Mouse (Mus musculus): Measurements from ENCODE around the gene Tmem213.
A peak's percentile ranks its signal among the peaks of the same experiment; 100 is the strongest.

Tmem213 gene

GRCm38 (mm10) chr6:38116107-38116770 lies 7.2 kb downstream of the Tmem213 start:
- DNase-seq (ENCODE audit: low spot score) = no peak

GRCm38 (mm10) chr6:38118341-38118740 lies 9.3 kb downstream of the Tmem213 start:
- DNase-seq (ENCODE audit: low spot score) = no peak

GRCm38 (mm10) chr6:38120681-38121371 lies 11.8 kb downstream of the Tmem213 start:
- DNase-seq (ENCODE audit: low spot score) = peak; percentile 88

- DNase-seq (ENCODE audit: low spot score) = no peak
These were observed 12.8 kb downstream of the Tmem213 start for GRCm38 (mm10) chr6:38121843-38122242.

- peak; percentile 74 for DNase-seq (ENCODE audit: low spot score)
These were observed 13.7 kb downstream of the Tmem213 start for GRCm38 (mm10) chr6:38122791-38123190.

- no peak for DNase-seq (ENCODE audit: low spot score)
These were observed 14.6 kb downstream of the Tmem213 start for GRCm38 (mm10) chr6:38123471-38124206.

GRCm38 (mm10) chr6:38124207-38124835 lies 15.3 kb downstream of the Tmem213 start, which contains the start of gene Atp6v0a4:
Gene Atp6v0a4 (minus strand): TSS chr6:38124586.
- DNase-seq (ENCODE audit: low spot score) = peak; percentile 65

GRCm38 (mm10) chr6:38124882-38125281 lies 15.8 kb downstream of the Tmem213 start:
- no peak for DNase-seq (ENCODE audit: low spot score)

GRCm38 (mm10) chr6:38125462-38125861 lies 16.4 kb downstream of the Tmem213 start:
- DNase-seq (ENCODE audit: low spot score) = no peak

- DNase-seq (ENCODE audit: low spot score) = no peak
These were observed 19.1 kb downstream of the Tmem213 start for GRCm38 (mm10) chr6:38128115-38128514.

- DNase-seq (ENCODE audit: low spot score) = no peak
These were observed 20.8 kb downstream of the Tmem213 start for GRCm38 (mm10) chr6:38129883-38130282.

GRCm38 (mm10) chr6:38131801-38132231 lies 22.8 kb downstream of the Tmem213 start:
- no peak for DNase-seq (ENCODE audit: low spot score)

GRCm38 (mm10) chr6:38134806-38135559 lies 25.9 kb downstream of the Tmem213 start:
- no peak for DNase-seq (ENCODE audit: low spot score)

- DNase-seq (ENCODE audit: low spot score) = no peak
These were observed 30.0 kb downstream of the Tmem213 start for GRCm38 (mm10) chr6:38139086-38139485.

- DNase-seq (ENCODE audit: low spot score) = no peak
These were observed 31.3 kb downstream of the Tmem213 start for GRCm38 (mm10) chr6:38140402-38140801.

- peak; percentile 75 for DNase-seq (ENCODE audit: low spot score)
These were observed 35.3 kb downstream of the Tmem213 start for GRCm38 (mm10) chr6:38144161-38144998.

- no peak for DNase-seq (ENCODE audit: low spot score)
These were observed 36.5 kb downstream of the Tmem213 start for GRCm38 (mm10) chr6:38145463-38146065.

- no peak for DNase-seq (ENCODE audit: low spot score)
These were observed 38.2 kb downstream of the Tmem213 start for GRCm38 (mm10) chr6:38147301-38147700.

GRCm38 (mm10) chr6:38148626-38149025 lies 39.6 kb downstream of the Tmem213 start:
- no peak for DNase-seq (ENCODE audit: low spot score)

GRCm38 (mm10) chr6:38149483-38149882 lies 40.4 kb downstream of the Tmem213 start:
- DNase-seq (ENCODE audit: low spot score) = no peak
